Mouse (Mus musculus) cerebellum, postnatal 14 days (tissue): ENCODE data around the gene Mcm6.
A peak's percentile ranks its signal among the peaks of the same experiment; 100 is the strongest.

ENCODE experiments used
- DNase-seq, 2 experiments: peaks; one replicate each; pipeline ENCODE4 v3.0.0; 2021; ENCODE audit warnings: mixed read lengths in 2 of 2

Mcm6 gene

DNA sequence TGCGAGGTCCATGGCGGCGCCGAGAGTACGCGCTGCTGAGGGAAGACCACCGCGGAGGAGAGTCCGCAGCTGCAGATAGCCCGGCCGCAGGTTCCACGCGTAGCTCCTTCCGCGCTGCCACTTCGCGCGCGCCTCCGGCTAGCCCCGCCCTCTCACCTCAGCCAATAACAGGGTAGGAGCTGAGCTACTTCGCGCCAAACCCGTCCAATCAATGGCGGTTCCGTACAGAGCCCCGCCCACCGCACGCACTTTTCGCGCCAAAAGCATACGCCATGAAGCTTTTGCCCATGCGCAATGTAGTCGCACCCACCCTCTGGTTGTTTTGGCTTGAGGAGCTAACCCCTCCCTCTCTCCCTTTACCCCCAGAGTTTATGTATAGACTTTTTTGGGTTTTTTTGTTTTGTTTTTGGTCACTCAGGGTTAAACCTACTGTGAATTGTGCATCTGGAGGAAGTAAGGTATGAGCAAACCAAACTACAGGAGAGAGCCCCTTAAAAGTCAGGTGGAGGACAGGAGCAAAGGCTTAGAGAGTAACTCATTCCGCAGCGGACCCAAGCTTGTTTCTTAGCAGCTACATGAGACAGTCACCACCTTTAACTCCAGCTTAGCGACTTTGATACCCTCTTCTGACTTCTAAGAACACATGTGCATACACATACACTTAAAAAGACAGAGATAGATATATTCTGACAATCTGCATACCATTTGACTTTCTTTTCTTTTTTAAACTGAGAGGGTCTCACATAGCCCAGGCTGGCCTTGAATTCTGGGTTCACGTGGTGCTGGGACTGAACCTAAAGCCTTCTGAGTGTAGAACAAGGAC is at the start of gene Mcm6:
TSS of gene Mcm6 (minus strand) at position 111 of the 823 bp plus-strand sequence.
- peak; percentile 94 for DNase-seq

DNA sequence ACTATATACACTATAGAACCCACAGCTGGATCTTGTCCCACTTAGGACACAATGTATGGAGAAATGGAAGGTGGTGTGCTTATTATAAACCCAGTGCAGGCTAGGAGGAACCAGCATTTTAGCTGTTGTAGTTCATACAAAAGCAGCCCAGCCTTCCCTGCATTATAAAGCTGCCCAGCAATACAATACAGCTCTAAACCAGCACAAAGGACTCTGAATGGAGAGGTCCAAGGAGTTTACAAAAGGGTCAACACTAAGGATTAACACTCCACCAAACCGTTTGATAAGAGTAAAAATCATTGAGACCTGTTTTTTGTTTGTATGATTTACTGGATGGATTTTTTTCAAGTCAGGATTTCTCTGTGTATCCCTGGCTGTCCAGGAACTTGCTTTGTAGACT is 47.4 kb upstream of the Mcm6 start:
- no peak for DNase-seq

DNA sequence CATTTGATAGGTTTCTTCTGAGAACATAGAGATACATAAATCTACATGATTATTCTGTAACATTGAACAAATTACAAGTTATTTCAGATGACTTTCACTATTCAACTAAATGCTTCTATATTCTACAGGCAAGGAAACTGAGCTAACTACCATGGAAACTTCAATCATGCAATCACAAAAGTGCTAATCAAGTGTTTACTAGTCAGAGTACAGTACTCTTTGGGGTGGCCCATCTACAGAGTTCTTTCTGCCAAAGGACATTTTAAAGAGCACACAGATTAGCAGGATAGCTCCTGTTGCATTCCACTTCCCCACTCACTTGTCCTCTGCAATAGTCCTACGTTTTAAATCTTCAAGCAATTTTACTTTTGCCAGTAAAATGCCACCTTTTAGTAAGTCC is 46.2 kb upstream of the Mcm6 start:
- no peak for DNase-seq

DNA sequence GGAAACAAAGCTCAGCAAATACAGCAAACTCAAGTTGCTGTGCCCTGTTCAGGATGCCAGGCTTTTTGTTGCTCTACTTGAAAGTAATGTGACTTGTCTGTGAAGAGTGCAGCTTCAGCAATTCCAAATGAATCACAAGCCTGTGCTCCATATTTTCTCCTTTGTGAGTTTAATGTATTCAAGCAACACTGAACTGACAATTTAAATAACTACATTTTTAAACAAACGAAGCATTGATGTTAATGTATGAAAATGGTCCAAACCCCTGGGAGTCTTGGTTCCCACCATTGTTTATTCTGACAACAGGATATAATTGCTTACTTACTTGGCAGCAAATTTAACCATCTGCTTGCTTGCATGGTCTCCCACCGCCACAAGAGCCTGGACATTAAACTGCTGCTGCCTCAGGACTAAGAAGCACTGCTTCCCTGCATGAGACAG is 45.6 kb upstream of the Mcm6 start:
- peak; percentile 23 to 63 for DNase-seq

DNA sequence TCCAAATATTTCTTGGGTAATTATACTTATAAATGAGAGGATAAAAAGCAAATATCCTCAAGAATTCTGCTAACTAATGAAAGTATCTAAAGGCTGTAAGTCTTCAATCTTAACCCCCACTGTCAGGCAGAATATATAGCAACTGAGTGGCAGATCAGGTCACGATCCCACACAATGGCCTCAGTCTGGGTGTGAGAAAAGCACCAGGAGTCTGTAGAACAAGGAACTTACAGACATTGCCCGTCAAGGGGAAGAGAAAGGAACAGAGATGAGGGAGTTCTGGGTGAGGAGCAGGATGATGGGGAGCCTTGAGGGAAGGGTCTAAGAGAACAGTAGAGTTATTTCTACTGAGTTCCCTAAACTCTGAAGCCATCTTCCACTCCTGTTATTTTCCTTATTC is 41.5 kb upstream of the Mcm6 start:
- no peak for DNase-seq

DNA sequence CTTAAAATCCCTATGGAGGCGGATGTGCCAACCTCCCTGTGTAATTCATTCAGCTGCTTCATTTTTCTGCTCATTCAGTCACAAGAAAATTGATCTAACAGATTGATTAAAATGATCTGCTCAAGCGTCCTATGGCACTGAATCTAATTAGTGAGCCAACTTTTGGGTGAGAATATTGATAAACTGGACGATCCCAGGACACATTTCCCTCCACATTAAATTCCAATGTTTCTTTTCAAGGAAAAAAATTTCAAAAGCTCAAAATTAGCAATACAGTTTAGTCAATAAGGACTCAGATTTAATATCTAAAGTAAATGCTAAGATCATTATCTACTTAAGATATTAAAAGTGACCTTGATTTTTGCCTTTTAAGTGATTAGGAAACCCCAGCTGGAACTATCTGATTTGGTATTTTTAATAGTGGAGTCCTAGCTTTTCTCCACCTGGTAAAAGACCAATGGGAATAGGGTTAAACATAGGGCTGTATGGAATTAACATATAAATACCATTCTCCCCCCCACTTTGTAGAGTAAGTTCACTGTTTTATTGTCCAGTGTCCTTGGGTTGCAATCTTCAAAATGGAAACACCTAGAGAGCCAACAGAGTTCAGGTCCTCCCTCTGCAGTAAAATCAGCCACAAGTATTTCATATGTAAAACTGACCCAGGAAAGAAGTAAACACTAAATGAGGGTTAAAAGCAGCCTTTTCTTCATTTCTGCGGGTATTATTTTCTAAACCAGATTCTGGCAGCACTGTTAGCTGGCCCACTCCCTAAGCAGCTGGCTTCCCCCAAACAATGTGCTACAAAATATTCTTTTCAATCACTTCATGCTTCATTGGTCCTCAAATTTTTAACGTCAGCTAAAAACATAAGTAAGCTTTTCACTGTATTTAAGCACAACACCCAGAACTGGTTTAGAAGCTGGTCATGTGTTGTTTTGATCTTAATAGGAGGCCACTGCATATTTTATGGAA is 40.8 kb upstream of the Mcm6 start:
- no peak for DNase-seq

DNA sequence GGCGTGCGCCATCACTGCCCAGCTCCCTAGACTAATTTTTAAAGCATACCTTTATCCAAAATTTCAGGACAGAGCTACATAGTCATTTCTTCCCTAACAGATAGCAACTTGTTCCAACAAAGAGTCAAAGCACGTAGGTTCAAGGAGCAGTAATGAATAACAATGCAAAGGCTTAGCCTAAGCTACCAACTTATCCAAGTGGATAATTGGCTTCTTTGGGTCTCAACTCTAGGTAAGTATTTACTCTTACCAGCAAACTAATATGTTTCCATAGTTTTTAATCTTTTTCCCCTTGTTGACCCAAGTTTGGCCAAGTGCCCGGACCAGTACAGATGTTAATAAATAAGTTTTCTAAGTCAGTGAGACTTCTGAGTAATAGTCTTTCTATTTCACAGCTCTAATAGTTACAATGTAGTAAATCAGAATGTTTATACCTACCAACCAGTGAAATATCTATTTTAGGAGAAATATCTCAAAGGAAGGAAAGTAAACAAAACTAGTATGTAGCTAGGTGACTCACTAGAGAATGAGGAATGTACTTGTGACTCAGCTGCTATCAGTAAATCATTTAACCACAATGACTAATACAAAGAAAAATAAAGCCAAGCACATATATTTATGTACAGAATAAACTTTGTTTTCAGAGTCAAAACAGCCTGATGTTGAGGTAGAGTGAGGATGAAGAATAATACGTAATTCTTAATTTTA is 39.4 kb upstream of the Mcm6 start:
- no peak for DNase-seq

DNA sequence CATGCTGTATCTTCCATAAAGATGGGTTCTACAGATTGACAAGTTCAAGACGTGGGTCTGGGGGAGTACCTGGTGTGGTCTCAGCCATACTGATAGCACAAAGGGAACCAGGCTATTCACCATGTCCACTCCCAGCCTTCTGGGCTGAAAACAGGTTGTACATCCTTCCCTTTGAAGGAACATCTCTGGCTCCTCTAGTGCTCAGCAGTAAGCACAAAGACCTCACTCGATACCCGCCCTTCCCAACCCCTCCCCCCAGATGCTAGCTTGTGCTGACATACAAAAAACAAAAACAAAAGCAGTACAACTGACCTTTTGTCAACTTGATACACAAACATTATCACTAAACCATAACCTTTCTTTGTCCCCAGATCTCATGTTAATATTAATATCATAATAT is 35.2 kb upstream of the Mcm6 start:
- no peak for DNase-seq

DNA sequence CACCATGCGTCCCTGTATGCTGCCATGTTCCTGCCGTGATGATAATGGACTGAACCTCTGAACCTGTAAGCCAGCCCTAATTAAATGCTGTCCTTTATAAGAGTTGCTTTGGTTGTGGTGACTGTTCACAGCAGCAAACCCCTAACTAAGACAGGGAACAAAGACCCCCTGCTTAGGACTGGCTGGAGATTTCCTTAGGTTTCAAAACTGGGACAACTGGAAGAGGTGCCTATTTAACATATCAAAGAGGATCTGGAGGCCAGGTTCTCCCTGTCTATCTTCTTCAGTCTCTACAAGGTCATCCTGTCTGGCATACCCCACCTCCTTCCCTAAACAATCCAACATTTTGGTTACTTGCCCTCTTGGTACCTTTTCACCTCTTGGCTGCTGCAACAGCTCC is 32.9 kb upstream of the Mcm6 start:
- DNase-seq = no peak

DNA sequence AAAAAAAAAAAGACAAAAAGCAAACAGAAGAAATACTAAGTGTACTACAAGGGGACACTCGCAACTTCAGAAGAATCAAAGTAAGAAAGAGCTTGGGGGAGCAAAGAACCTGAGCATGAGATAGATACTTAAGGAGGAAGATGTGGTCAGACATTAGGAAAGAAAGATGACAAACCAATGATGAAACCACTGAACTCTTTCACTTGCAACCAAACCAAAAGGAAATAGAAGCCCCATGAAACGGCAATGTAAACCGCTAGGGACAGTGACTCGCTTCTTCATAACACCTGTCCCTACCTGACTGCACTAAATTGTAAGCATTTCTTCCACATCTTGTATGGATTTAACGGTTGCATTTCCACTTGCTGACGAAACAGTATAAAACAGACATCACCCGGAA is 27.0 kb upstream of the Mcm6 start:
- DNase-seq = no peak

DNA sequence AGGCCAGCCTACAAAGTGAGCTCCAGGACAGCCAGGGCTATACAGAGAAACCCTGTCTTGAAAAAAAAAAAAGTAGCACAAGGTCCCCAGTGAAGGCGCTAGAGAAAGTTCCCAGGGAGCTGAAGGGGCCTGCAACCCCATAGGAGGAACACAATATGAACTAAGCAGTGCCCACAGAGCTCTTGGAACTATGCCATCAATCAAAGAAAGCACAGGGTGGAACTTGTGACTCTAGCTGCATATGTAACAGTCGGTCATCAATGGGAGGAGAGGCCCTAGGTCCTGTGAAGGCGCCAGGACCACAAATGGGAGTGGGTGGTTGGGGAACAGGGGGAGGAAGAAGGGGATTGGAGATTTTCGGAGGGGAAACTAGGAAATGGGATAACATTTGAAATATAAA is 17.4 kb upstream of the Mcm6 start:
- no peak for DNase-seq

DNA sequence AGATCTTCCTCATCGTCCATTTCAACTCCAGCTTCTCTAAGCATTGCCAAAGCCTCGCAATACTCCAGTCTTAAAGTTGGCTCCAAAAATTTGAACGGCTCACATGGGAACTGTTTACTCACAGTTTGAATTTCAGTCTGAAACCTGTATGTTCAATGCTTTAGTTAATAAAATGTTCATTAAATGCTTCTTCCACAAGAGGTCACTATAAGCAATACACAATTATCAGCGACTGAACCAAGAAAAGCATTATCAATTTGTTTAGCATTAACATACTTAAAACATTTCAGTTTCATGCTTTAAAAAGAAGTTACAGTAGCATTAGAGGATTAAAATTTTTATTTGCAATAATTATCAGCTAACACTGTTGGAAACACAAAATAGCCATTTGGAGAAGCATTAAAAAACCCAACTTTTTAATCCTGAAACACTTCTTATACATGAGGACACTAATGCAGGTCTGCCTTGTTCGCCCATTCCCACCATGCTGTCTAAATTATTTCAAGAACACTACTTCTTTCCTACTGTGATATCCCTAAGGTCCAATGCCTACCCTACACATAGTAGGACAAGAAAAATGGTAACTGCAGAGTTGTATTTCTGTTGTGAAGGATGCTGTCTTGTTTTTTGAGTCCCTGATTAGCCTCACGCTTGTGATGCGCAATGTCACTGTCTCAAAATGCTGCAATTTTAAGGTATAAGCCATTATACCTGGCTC is 12.8 kb upstream of the Mcm6 start:
- no peak for DNase-seq

DNA sequence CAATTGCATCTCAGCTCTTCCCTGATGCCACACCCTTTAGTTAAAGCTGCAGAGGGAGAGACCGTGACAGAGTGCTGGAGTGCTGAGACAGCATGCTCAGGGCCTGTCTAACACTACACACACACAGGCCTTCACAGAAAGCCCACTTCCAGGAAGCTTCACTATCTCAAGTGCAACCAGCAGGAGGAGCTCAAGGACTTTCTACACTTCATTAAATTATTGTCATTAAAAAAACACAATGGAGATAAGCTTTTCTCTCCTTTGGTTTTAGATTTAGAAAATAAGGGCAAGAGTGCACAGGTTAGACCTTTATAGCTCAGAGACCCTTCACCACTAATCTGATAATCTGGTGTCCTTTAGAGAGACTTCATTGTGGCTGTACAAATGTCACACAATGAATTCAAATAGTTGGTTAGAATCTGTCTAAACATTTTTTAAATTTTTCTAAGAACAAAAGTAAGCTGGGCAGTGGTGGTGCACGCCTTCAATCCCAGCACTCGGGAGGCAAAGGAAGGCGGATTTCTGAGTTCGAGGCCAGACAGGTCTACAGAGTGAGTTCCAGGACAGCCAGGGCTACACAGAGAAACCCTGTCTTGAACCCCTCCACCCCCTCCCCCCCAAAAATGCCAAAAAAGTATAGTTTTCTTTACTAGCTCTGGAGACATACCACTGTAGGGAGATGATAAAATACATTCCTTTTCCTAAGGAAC is 9.4 kb upstream of the Mcm6 start:
- peak; percentile 65 to 77 for DNase-seq

DNA sequence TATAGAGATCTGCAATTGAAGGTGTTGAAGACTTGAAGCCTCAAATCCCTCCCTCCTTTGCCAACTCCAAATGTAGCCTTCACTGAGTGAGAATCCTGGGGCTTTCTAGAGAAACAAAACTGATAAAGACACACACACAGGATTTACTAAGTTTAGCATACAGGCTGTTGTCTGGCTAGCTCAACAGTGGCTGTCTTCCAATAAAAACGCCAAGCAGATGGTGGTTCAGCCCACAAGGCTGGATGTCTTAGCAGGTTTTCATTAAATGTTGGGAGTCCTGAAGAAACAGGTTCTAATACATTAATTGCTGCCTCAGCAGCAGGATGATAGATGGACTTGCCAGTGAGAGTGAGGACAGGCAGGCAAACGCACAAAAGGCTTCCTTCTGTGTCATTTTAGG is 1.1 kb upstream of the Mcm6 start:
- peak; percentile 49 to 71 for DNase-seq

DNA sequence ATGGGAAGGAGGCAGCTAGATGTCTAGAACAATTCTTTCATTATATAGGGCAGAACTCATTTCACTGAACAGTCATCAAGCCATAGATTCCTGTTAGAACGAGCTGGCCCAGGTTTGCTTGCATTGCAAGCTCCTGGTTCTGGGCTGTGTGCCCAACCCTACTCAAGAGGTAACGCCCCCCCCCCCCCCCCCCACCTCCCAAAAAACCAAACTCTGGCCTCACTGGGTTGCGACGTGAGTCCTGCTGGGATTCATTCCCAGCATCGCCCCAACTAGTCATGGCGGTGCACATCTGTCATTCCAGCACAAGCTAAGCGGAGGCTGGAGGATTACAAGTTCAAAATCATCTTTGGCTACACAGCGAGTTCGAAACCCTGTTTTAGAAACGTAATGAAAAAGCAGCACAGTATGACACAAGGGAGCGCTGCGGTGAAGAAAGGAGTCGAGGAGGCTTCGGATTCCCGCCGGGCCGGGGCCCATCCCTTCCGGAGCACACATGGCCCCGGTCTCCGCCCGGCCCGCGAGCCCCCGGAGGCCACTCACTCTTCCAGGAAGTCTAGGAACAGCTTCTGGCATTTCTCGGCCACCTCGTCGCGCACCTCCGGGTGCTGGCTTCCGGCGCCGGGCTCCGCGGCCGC is 429 bp downstream of the Mcm6 start:
- DNase-seq = peak; percentile 23 to 24

DNA sequence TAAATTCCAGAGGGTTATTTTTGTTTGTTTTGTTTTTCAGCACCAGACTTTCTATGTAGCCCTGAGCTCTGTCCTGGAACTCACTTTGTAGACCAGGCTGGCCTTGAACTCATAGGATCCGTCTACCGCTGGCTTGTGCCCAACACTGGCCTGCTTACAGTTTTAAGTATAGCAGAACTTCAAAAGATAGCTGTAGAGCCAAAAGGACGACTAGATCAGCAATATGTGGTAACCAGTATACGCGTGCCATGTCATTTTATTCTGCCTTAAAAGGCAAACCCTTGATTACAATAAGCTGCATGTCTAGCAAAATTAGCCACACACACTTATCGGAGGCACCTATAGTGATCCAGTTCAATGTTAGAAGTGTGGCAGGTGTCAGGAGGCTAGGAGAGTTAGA is 1.2 kb downstream of the Mcm6 start:
- DNase-seq = no peak

DNA sequence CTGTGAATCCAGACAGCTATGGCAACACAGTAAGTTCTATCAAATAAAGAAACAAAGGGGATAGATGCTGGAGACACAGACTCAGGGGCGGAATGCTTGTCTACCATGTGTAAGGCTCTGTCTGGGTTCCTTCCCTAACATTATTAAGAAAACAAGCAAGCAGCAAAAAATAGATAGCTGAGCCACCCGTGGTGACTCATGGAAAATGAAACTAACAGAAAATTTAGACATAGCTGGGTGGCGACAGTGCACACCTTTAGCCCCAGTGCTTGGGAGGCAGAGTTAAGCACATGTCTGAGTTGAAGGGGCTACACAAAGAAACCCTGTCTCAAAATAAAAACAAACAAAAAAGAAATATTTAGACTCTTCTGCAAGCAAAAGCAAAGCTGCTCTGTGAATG is 2.0 kb downstream of the Mcm6 start:
- DNase-seq = no peak

DNA sequence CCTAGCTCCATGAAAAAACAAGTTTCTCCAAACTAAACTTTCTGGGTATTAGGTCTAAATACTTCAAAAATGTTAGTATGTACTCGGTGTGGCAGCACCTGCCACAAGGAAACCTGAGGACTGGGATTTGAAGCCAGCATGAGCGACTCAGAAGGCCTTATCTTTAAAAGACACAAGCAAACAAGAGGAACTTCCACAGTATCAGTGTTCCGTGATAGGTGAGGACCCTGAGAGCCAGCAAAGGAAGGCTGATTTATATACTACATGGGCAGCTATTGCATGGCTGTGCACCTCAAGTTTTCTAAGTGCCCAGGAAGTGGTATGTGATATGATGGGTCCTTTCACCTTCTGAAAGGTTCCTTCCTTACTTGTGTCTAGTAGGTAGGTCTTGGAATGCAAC is 6.4 kb downstream of the Mcm6 start:
- no peak for DNase-seq

DNA sequence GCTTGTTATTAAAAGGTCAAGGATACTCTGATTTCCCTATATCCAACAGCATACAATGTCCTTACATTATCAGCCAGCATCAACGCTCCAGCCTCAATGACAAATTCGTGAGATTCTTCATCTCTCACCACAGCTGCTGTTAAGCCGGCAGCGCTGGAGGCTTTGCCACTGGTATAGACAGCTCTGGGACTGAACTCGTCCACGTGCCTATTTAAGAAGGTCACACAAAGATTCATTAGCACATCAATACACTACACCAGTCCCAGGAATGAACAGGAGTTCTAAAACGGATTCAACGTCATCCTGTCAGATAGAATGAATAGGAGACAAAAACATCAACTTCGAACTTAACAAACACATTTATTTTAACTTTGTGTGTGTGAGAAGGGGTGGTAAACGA is 15.2 kb downstream of the Mcm6 start:
- DNase-seq = no peak

DNA sequence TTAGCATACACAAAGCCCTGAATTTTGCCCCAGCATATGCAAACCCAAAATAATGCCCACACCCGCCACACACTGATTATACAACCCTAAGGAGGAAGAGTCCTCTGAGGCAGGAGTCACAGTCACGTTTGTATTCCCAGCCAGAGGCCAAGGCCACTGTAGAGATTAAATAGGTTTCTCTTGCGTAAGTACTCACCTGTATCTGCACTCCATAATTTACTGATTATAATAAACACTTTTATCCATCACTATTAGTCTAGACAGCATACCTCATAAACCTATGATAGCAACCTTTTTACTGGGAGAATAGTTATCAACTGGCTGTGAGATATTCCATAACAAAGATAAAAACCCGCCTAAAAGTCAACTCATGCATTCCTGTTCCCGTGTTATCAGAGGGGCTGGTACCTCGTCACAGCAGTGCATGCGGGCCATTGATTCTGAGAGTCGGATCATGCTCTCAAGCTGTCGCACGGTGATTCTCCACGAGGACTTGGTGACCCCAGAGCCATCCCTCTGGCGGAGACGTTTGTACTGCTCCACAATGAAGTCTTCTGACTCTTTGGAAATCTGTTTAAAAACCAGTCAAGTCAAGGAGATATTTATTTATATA is 21.6 kb downstream of the Mcm6 start:
- no peak for DNase-seq

DNA sequence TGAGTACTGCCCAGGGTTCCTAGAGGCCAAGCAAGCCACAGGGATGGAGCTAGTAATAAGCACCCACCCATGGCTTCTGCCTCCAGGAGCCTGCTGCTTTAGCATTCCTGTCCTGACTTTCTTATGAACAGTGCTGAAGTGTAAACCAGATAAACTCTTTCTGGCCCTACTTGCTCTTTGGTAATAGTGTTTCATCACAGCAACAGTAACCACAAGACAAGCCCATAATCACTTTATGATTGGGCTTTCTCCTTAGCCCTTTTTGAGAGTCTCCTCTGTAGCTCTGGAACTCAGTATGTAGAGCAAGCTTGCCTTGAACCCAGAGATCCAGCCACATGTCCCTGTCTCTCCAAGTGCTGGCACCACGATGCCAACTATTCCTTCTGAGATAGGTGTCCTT is 29.2 kb downstream of the Mcm6 start:
- DNase-seq = no peak
